Mouse (Mus musculus): ENCODE data around the gene Fbxo46.

The Fbxo46 gene

GRCm38 (mm10) chr7:19169506-19169905 is 49.8 kb downstream of the Fbxo46 start:
- DNase-seq (ENCODE audit: low read depth, low spot score): no peak

DNA sequence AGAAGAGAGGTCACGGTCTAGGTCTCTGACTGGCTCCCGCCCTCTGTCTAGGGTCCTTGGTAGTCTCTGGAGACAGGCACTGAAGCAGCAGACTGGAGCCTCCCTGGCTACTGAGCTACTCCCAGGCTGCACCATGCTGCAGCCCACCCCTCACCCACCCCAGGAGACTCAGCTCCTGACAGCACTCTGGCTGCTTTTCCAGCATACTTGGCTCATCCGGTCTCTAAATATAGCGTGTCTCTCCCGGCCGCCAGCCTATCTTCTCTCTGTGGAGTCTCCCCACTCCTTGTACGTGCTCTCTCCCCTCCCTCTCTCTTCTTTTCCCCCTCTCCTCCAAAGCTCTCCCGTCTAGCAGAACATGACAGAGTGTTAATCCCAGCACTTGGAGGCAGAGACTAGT is 50.5 kb downstream of the Fbxo46 start:
- no peak for DNase-seq (ENCODE audit: low read depth, low spot score)

DNA sequence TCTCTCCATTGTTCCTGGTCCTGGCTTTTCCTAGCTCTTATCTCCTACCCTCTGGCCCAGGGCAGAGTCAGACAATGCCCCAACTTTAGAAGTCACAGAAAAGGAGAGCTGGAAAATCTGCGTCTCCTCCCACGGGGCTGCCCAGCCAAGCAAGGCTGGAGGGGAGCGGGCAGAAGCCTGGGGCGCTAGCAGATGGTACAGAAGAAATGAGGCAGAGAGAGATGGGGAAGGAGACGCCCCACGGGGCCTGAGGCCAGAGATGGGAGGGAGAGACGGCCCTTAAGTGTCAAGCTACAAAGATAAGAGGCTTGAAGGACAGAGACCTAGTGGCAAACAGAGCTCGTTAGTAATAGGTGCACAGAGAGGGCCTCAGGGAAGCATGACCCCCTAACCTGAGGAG is 52.2 kb downstream of the Fbxo46 start:
- DNase-seq (ENCODE audit: low read depth, low spot score): no peak

GRCm38 (mm10) chr7:19172874-19173273 is 53.2 kb downstream of the Fbxo46 start:
- DNase-seq (ENCODE audit: low read depth, low spot score): peak; percentile 86

DNA sequence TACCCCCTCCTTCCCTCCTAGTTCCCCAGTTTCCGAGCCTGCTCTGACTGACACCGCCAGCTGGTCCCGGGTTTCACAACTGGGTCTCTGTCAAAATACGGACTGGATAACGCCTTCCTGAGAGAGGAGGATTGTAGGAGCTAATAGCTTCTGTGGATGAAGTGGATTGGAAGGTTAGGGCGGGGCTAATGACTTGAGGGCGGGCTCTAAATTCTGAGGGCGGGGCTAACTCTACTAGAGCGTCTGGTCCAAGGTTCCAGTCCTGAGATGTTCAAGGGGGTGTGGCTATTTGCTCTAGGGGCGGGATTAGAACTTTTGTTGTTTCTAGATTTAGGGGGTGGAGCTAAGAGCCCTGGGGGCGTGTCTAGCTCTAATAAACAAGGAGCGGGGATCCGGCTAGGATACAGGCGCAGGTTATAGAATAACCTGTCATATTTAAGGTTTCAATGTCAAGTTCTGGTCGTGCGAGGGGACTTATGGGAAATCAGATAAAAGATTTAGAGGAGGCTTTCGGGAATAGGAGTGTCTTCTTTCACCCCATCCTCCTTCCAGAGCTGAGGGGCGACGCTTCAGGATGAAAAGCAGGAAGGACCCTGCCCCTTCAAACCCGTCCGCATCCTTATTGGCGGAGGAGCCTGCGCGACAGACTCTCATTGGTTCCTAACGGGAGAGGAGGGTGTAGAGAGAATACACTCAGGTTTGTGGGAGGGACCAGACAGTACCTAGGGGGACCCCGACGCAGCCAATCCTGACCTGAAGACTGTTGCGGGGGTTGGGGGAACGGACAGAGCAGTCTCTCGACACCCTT is 56.3 kb downstream of the Fbxo46 start, which contains the start of gene Eml2:
Eml2 (plus strand) TSS at position 714 of the 808 bp plus-strand sequence.
- peak; percentile 44 for DNase-seq (ENCODE audit: low read depth, low spot score)

DNA sequence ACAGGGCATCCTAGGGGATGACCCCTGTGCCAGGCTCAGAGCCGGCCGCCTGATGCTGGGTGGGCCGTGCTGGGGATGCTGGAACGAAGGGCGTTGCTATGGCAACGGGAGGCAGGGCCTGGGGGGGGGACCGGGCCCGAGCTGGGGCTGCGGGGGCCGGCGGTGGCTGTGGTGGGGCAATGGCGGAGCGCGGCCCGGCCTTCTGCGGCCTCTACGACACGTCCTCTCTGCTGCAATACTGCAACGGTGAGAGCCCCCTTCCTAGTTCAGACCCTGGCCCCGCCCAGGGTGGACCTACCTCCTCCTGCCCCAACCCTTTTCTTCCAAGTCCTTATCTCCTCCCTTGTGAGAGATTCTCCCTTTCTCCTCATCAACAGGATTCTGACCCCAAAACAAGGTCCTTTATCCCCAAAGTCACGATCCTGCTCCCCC is 56.9 kb downstream of the Fbxo46 start:
- DNase-seq (ENCODE audit: low read depth, low spot score): no peak

GRCm38 (mm10) chr7:19177216-19177615 is 57.6 kb downstream of the Fbxo46 start:
- DNase-seq (ENCODE audit: low read depth, low spot score): no peak

- DNase-seq (ENCODE audit: low read depth, low spot score): no peak
Measured at GRCm38 (mm10) chr7:19178035-19178434, 58.4 kb downstream of the Fbxo46 start.

- peak; percentile 67 for DNase-seq (ENCODE audit: low read depth, low spot score)
Measured at GRCm38 (mm10) chr7:19178443-19179092, 58.9 kb downstream of the Fbxo46 start.

DNA sequence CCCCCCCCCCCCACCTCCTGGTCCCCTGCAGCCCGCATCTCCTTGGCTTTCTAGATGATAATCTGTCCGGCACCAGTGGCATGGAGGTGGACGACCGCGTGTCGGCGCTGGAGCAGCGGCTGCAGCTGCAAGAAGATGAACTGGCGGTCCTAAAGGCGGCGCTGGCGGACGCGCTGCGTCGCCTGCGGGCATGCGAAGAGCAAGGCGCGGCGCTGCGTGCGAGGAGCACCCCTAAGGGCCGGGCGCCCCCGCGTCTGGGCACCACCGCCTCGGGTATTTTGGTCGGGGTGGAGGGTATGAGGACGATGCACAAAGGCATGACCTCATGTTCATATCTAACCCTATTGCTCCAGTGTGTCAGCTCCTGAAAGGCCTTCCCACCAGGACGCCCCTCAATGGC is 59.5 kb downstream of the Fbxo46 start:
- DNase-seq (ENCODE audit: low read depth, low spot score): peak; percentile 57

GRCm38 (mm10) chr7:19179936-19180335 is 60.3 kb downstream of the Fbxo46 start:
- DNase-seq (ENCODE audit: low read depth, low spot score): no peak

- peak; percentile 39 for DNase-seq (ENCODE audit: low read depth, low spot score)
Measured at GRCm38 (mm10) chr7:19180862-19181429, 61.3 kb downstream of the Fbxo46 start.

GRCm38 (mm10) chr7:19184250-19184649 is 64.6 kb downstream of the Fbxo46 start:
- no peak for DNase-seq (ENCODE audit: low read depth, low spot score)

- no peak for DNase-seq (ENCODE audit: low read depth, low spot score)
Measured at GRCm38 (mm10) chr7:19184758-19185157, 65.1 kb downstream of the Fbxo46 start.

Data from forelimb bud, embryonic 11.5 days (tissue).